Mouse (Mus musculus): ENCODE results near the gene Ccm2.
A peak's percentile ranks its signal among the peaks of the same experiment; 100 is the strongest.

Gene Ccm2

GRCm38 (mm10) chr11:6529961-6530360, 16.7 kb upstream of the Ccm2 start:
- no peak for DNase-seq (ENCODE audit: low read depth, low spot score)

DNA sequence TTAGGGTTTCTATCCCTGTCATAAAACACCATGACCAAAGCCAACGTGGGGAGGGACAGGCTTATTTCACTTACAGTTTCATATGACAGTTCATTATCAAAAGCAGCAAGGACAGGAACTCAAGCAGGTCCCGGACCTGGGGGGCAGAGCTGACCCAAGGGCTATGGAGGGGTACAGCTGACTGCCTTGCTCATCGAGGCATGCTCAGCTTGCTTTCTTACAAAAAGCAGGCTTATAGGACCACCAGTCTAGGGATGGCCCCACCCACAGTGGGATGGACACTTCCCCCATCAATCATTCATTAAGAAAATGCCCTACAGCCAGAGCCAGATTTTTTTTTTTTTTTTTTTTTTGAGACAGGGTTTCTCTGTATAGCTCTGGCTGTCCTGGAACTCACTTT, 15.9 kb upstream of the Ccm2 start:
- no peak for DNase-seq (ENCODE audit: low read depth, low spot score)

- DNase-seq (ENCODE audit: low read depth, low spot score), result no peak
Observed at GRCm38 (mm10) chr11:6544683-6545082, 2.0 kb upstream of the Ccm2 start.

- DNase-seq (ENCODE audit: low read depth, low spot score), result no peak
Observed at GRCm38 (mm10) chr11:6545186-6545856, 1.4 kb upstream of the Ccm2 start.

- no peak for DNase-seq (ENCODE audit: low read depth, low spot score)
Observed at GRCm38 (mm10) chr11:6545857-6546192, 862 bp upstream of the Ccm2 start.

DNA sequence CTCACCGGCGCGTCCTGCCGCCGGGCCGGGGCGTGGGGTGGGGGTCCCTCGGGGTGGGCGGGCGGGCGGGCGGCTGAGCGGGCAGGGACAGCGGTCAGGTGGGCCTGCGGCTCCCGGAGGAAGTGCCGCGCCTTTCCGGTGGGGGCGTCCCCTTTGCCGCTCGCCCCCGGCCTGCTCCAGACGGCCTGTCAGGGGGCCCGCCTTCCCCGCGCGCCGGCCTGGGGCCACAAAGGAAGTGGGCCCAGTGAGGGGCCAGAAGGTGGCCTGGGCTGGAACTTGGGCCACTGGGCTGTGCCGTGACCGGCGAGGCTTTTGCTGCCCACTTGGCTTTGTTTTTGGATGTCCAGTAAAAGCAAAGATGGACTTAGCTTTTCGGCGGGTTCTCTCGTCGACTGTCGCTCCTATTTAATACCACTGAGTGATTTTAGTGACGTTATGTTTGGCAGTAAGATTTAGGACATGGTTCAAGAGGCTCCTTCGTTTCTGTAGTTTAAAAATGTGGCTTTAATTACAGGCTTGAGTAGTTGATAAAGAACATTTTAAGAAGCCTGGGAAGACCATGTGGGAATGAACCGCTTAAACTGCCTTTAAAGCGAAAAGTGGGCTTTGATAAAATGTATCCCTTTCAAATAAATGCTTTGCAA, 472 bp downstream of the Ccm2 start:
- no peak for DNase-seq (ENCODE audit: low read depth, low spot score)

- no peak for DNase-seq (ENCODE audit: low read depth, low spot score)
Observed at GRCm38 (mm10) chr11:6547696-6548325, 1.1 kb downstream of the Ccm2 start.

DNA sequence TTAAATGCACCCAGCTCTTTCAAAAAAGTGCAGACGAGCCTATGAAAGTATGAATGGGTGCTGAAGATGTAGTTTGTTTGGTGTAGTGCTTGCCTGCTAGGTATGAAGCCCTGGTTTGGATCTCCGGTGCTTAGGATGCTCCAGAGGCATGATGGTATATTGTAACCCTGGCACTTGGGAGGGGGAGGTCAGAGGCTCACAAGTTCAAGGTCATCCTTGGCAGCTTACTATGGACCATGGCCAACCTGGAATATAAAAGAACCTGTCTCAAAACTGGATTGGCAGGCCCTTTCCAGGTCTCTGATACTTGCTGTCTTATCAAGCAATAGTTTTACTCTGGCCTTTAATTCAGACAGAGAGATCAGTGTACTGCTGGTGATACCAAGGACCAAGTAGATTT, 3.1 kb downstream of the Ccm2 start:
- no peak for DNase-seq (ENCODE audit: low read depth, low spot score)

- no peak for DNase-seq (ENCODE audit: low read depth, low spot score)
Observed at GRCm38 (mm10) chr11:6550201-6550600, 3.5 kb downstream of the Ccm2 start.

DNA sequence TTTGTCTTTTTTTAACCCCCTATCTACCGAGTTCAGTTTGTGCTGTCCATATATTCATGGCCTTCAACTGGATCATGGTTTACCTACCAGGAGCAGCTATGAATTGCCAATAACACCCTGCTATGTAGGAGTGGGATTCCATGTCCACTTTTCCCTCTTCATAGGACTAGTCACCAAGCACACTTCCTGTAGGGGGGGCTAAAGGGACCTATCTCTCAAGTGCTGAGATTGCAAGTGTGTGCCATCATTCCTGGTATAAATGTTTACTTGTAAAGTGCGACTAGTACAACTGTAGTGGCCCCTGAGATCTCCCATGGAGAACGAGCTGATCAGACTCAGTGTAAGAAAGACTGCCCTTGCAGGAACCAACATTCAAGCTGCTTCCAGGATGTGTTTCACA, 11.5 kb downstream of the Ccm2 start:
- no peak for DNase-seq (ENCODE audit: low read depth, low spot score)

GRCm38 (mm10) chr11:6559996-6560395, 13.3 kb downstream of the Ccm2 start:
- no peak for DNase-seq (ENCODE audit: low read depth, low spot score)

DNA sequence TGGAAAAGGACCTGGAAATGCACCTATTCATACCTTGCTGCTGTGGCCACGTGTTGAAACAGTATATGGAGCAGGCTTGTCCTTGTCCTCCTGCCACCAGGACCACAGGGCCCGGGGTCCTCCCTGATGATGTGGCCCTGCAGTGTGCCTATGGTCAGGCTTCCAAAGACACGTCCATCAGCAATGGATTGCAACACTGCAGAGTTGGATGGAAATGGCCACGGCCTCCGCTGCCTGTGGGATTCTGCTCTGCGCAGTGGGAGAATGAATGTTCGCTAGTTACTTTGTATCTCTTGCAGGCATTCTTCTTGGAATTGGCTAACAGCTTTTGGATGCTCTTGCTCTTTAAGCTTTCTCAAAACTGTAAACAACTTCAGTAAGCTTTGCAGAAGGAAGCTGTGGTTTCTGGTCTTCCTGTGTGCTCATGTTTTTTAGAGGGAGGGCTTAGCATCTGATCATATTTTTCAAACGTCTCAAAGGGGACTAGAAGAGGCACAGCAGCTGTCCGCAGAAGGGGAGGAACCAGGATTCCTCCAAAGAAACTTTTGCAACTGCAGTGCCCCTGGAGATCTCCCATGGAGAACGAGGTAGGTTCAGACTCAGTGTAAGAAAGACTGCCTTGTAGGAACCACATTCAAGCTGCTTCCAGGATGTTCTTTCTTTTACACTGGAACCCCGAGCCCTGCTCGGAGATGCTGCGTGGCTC, 14.1 kb downstream of the Ccm2 start:
- DNase-seq (ENCODE audit: low read depth, low spot score), result no peak

DNA sequence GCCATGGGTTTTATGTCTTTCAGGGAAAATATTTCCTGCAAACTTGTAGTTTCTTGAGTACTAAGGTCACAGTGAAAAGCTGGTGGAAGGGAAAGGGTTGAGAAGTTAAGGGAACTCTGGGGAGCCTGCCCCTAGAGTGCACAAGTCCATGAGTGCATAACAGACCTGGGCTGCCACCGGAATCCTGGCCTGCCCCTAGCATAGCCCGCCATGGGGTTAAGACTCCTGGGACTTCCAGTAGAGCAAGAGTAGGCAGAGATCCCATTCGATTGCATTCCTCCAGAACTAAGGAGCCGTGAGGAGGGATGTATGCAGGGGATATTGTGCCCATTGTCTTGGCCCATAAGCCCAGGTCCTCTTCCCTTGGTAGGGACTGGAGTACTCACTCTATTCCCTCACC, 14.8 kb downstream of the Ccm2 start:
- DNase-seq (ENCODE audit: low read depth, low spot score), result no peak

DNA sequence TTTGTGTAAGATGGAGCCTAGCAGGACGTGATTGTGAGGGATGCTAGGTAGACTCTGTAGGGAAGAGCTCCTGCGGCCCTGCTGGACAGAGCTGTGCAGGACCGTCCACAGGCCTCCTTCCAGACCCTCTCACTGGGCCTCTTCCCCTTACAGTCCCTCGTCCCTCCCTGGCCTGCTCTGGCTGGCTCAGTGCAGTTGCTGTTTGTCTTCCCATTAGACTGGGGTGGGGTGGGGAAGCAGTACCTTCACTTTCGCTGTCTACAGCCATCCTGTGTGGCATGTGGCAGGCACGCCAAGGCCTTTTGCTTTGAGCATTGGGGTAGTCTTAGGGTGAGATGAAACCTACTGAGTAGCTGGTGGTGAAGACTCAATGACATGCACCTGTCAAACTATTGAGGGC, 15.7 kb downstream of the Ccm2 start:
- DNase-seq (ENCODE audit: low read depth, low spot score), result no peak

GRCm38 (mm10) chr11:6563201-6563600, 16.5 kb downstream of the Ccm2 start:
- no peak for DNase-seq (ENCODE audit: low read depth, low spot score)

- no peak for DNase-seq (ENCODE audit: low read depth, low spot score)
Observed at GRCm38 (mm10) chr11:6566496-6566895, 19.8 kb downstream of the Ccm2 start.

DNA sequence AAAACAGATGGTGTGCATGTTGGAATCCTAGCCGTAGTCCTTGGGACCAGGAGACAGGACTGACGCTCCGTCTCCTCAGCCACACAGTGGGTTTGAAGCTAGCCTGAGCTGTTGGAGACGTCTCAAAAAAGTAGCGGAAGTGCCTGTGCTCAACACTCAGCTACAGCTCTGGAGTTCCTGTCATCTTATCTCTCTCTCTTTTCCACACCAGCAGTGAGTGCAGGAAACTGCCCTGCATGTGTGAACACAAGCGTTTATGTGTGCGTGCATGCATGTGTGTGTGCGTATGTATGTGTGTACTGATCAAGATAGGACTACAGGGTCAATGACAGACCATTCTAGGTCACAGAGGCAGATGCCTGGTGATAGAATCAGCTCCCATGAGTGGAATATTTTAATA, 21.3 kb downstream of the Ccm2 start:
- no peak for DNase-seq (ENCODE audit: low read depth, low spot score)

DNA sequence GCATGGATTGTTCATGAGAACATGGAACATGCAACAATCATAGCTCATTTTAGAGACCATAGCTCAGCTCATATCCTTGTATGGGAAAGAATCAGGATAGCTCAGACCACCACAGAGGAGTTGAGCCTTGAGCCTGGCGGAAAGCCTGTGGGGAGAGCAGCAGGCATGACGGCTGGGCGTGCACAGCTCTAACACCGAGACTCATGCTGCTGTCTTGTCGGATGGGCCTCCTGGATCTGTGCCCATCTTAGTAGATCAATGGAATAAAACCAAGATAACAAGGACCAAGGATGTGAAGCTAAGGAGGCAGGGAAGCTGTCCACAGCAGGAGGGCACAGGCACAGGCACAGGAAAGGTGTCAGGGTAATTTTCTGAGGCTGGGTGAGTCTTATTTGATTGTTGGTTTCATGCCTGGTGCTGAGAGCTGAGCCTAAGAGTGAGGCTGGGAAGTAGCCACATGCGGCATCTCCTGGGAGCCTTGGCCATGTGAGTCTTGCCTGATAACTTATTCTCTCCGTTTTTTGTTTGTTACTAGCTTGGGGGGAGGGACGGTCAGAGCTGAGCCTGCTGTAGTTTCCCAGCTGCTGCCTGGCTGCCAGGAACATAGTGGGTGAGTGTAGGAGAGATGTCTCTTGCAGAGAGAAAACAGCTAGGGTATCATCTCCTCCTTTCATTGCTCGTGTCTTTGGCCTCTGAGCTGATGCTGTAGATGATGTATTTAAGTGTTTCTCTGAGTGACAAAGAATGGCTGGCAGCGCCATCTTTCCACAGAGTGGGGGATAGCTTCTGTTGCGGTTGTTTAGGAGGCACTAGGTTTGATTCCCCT, 22.1 kb downstream of the Ccm2 start:
- DNase-seq (ENCODE audit: low read depth, low spot score), result peak; percentile 63

DNA sequence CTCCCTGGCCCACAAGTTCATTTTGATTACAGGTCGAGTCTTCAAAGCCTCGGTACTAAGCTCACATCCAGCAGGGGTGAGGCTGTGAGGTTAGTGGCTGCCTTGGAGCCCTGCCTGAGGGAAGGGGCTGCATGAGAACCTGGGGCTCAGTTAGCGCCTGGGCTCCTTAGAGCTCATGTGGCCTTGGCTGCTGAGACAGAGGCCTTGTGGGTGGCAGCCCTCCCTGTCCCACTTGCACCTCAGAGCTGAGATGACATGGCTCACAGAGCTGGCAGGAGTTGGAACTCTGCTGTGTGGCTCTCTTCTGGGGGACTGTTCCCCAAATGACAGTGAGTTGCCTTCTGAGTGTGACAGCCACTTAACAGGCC, 22.7 kb downstream of the Ccm2 start:
- DNase-seq (ENCODE audit: low read depth, low spot score), result no peak

DNA sequence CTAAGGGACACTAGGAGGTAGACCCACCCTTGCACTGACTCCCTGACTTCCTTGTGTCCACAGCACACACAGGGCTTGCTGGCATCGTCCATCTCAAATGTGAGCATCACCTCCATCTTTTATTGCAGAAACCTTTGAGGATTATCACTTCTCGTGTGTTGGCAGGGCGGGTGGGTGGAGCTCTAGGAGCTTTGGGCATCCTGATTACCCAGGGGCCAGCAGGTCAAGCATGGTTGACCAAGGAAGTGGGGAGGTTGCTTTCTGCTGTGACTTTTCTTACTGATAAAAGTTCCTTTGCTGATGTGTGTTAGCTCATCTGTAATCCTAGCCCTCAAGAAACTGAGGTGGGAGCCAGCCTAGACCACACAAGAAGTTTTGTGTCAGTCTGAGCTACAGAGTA, 29.5 kb downstream of the Ccm2 start:
- DNase-seq (ENCODE audit: low read depth, low spot score), result no peak

DNA sequence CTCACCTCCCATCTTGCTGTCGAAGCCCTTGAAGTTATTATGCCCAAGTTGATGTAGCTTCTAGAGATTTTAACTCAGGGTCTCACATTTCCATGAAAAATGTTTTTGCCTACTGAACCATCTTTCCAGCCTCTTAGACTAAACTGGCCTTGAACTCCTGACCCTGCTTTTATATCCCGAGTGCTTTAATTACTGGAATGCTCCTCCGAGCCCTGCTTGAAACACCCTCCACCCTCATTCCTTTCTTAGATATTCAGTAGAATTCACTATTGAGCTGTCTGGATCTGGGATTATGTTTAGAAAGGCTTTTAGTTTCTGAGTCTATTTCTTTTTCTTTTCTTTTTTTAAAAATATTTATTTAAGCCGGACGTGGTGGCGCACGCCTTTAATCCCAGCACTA, 32.7 kb downstream of the Ccm2 start:
- DNase-seq (ENCODE audit: low read depth, low spot score), result no peak
